Mouse (Mus musculus) hindbrain, embryonic 14.5 days (tissue): ENCODE results near the gene Sdhc. TPM values are rescaled to one million over a fixed set of nuclear protein-coding genes. Genes with fewer than 3 reads are reported as not detected.
A peak's percentile ranks its signal among the peaks of the same experiment; 100 is the strongest.

ENCODE experiments used
- ATAC-seq: fragments of 200-750 bp; cut with Nextera tagmentation; 2 replicates; pipeline ENCODE4 v1.8.0; 2017; ENCODE audit warnings: moderate number of reproducible peaks, mild to moderate bottlenecking, moderate TSS enrichment, moderate library complexity; ENCODE audit not compliant: low FRiP score
- DNase-seq: peaks from one replicate; pipeline ENCODE4 v3.0.0-alpha.2; 2015; ENCODE audit warnings: low spot score
- H3K27ac ChIP-seq: fragments of 300-500 bp; sonication (generic); 2 replicates; pipeline ENCODE4 v1.5.1; 2014; ENCODE audit warnings: mild to moderate bottlenecking, moderate library complexity
- H3K27me3 ChIP-seq: fragments of 300-500 bp; sonication (generic); 2 replicates; pipeline ENCODE4 v1.6.1; 2014; ENCODE audit warnings: mild to moderate bottlenecking, low read length, mixed read lengths; ENCODE audit not compliant: control insufficient read depth, insufficient read depth
- H3K36me3 ChIP-seq: fragments of 300-500 bp; sonication (generic); replicated peaks from 2 replicates; pipeline ENCODE4 v1.6.1; 2014; ENCODE audit not compliant: control insufficient read depth, insufficient read depth
- H3K4me1 ChIP-seq: fragments of 300-500 bp; sonication (generic); replicated peaks from 2 replicates; pipeline ENCODE4 v1.6.1; 2014; ENCODE audit warnings: antibody characterized with exemption, low read length, mixed read lengths; ENCODE audit not compliant: control insufficient read depth, insufficient read depth
- H3K4me2 ChIP-seq: fragments of 300-500 bp; sonication (generic); replicated peaks from 2 replicates; pipeline ENCODE4 v1.6.1; 2014; ENCODE audit warnings: mild to moderate bottlenecking, moderate library complexity
- H3K4me3 ChIP-seq: fragments of 300-500 bp; sonication (generic); replicated peaks from 2 replicates; pipeline ENCODE4 v1.5.1; 2014; ENCODE audit warnings: mild to moderate bottlenecking, low read length
- H3K9ac ChIP-seq: fragments of 300-500 bp; sonication (generic); 2 replicates; pipeline ENCODE4 v1.6.1; 2014
- H3K9me3 ChIP-seq: fragments of 300-500 bp; sonication (generic); 2 replicates; pipeline ENCODE4 v1.6.1; 2016; ENCODE audit warnings: low read length; ENCODE audit not compliant: control insufficient read depth
- WGBS: fragments of 180-500 bp; shearing (Covaris S2); extraction: QIAGEN DNeasy Blood & Tissue Kit; methylation state at CpG from one replicate; pipeline ENCODE4 v1.1.7; 2014; 5-methylcytosine and 5-hydroxymethylcytosine counted together
- polyA plus RNA-seq: library from polyadenylated mRNA; unstranded; fragments of >200 nt; fragmentation: Nextera tagmentation; extraction: Ambion mirVana; gene quantifications from 2 replicates; pipeline ENCODE4 v1.2.1, GENCODE M21; 2014

Gene Sdhc
- polyA plus RNA-seq, 1 experiment from 2014 or later = 314 TPM

- peak overlapping the region; percentile 54 for H3K9ac ChIP-seq
- no peaks in the 10 kb centered on the region for H3K36me3 ChIP-seq
- peak overlapping the region; percentile 43 for H3K4me3 ChIP-seq
- no peaks in the 10 kb centered on the region for H3K27me3 ChIP-seq
- ATAC-seq = peak; percentile 92
- peak overlapping the region; percentile 85 for H3K27ac ChIP-seq
- no peaks in the 10 kb centered on the region for H3K9me3 ChIP-seq
- peaks cover 5% of the 10 kb centered on the region; the same call in 1 of the 2 replicates for H3K4me1 ChIP-seq
- under 1% methylated on average over 38 of the region's 38 CpGs for WGBS
- H3K4me2 ChIP-seq = peak overlapping the region; percentile 81
- peak; percentile 99 for DNase-seq
Observed at GRCm38 (mm10) chr1:171111020-171111780, 39.2 kb downstream of the Sdhc start.

GRCm38 (mm10) chr1:171110659-171111019 lies 39.8 kb downstream of the Sdhc start:
- Histone ChIP-seq H3K9ac (peak overlapping the region; percentile 54), H3K27ac (peak overlapping the region; percentile 85), H3K36me3 (no peaks in the 10 kb centered on the region), H3K4me1 (peaks cover 5% of the 10 kb centered on the region; the same call in 1 of the 2 replicates), H3K27me3 (no peaks in the 10 kb centered on the region), H3K9me3 (no peaks in the 10 kb centered on the region), H3K4me3 (peak overlapping the region; percentile 43), H3K4me2 (peak overlapping the region; percentile 81)
- ATAC-seq (peak; percentile 64), DNase-seq (no peak)
- WGBS = 9% methylated on average over 15 of the region's 15 CpGs

- no peaks in the 10 kb centered on the region for H3K27me3 ChIP-seq
- no peaks in the 10 kb centered on the region for H3K9me3 ChIP-seq
- H3K9ac ChIP-seq = no peak overlapping the region
- H3K4me2 ChIP-seq = no peak overlapping the region
- ATAC-seq = no peak
- no peak overlapping the region for H3K27ac ChIP-seq
- H3K4me1 ChIP-seq = peaks cover 5% of the 10 kb centered on the region; the same call in 1 of the 2 replicates
- DNase-seq = no peak
- no peak overlapping the region for H3K4me3 ChIP-seq
- WGBS = 39% methylated on average over 9 of the region's 9 CpGs
- no peaks in the 10 kb centered on the region for H3K36me3 ChIP-seq
Observed at GRCm38 (mm10) chr1:171109620-171110019, 40.8 kb downstream of the Sdhc start.

- H3K9ac ChIP-seq = no peak overlapping the region
- no peak for DNase-seq
- H3K4me1 ChIP-seq = 0 out of 2 replicates have a peak, but pooled peaks cover 8% of the 10 kb centered on the region
- H3K27me3 ChIP-seq = no peaks in the 10 kb centered on the region
- 69% methylated on average over 6 of the region's 6 CpGs for WGBS
- no peaks in the 10 kb centered on the region for H3K9me3 ChIP-seq
- no peak overlapping the region for H3K4me3 ChIP-seq
- no peak overlapping the region for H3K27ac ChIP-seq
- H3K4me2 ChIP-seq = no peak overlapping the region
- no peaks in the 10 kb centered on the region for H3K36me3 ChIP-seq
- ATAC-seq = no peak
Observed at GRCm38 (mm10) chr1:171105226-171105625, 45.2 kb downstream of the Sdhc start.

- Histone ChIP-seq H3K27me3 (no peaks in the 10 kb centered on the region), H3K4me2 (peak overlapping the region; percentile 56), H3K4me3 (peak overlapping the region; percentile 68), H3K27ac (no peak overlapping the region; the same call in 1 of the 2 replicates), H3K9ac (0 out of 2 replicates have a peak overlapping the region, but pooled peaks have one; percentile 38), H3K36me3 (no peaks in the 10 kb centered on the region), H3K9me3 (no peaks in the 10 kb centered on the region), H3K4me1 (0 out of 2 replicates have a peak, but pooled peaks cover 6% of the 10 kb centered on the region)
- ATAC-seq = no peak
- peak; percentile 44 for DNase-seq
- WGBS = 10% methylated on average over 10 of the region's 10 CpGs
Observed at GRCm38 (mm10) chr1:171103179-171103840, 47.1 kb downstream of the Sdhc start.

- H3K9me3 ChIP-seq = no peaks in the 10 kb centered on the region
- H3K27me3 ChIP-seq = no peaks in the 10 kb centered on the region
- peak; percentile 98 for DNase-seq
- H3K4me2 ChIP-seq = peak overlapping the region; percentile 56
- peak overlapping the region; percentile 68 for H3K4me3 ChIP-seq
- no peaks in the 10 kb centered on the region for H3K36me3 ChIP-seq
- H3K4me1 ChIP-seq = 0 out of 2 replicates have a peak, but pooled peaks cover 6% of the 10 kb centered on the region
- peak overlapping the region; percentile 80 for H3K9ac ChIP-seq
- peak; percentile 96 for ATAC-seq
- WGBS = under 1% methylated on average over 35 of the region's 35 CpGs
- H3K27ac ChIP-seq = peak overlapping the region; percentile 86
Observed at GRCm38 (mm10) chr1:171102547-171103177, 47.7 kb downstream of the Sdhc start.

- DNase-seq (peak; percentile 95), ATAC-seq (peak; percentile 89)
- H3K36me3 ChIP-seq = no peaks in the 10 kb centered on the region
- peak overlapping the region; percentile 86 for H3K27ac ChIP-seq
- peak overlapping the region; percentile 56 for H3K4me2 ChIP-seq
- H3K9ac ChIP-seq = peak overlapping the region; percentile 80
- peak overlapping the region; percentile 68 for H3K4me3 ChIP-seq
- H3K4me1 ChIP-seq = 0 out of 2 replicates have a peak, but pooled peaks cover 6% of the 10 kb centered on the region
- under 1% methylated on average over 40 of the region's 40 CpGs for WGBS
- H3K9me3 ChIP-seq = no peaks in the 10 kb centered on the region
- H3K27me3 ChIP-seq = no peaks in the 10 kb centered on the region
Observed at GRCm38 (mm10) chr1:171101733-171102546, 48.5 kb downstream of the Sdhc start.

GRCm38 (mm10) chr1:171101033-171101432 lies 49.4 kb downstream of the Sdhc start:
- no peak overlapping the region for H3K4me2 ChIP-seq

More at GRCm38 (mm10) chr1:171101033-171101432, 49.4 kb downstream of the Sdhc start:
- H3K9ac ChIP-seq = no peak overlapping the region
- H3K4me3 ChIP-seq = no peak overlapping the region
- no peaks in the 10 kb centered on the region for H3K27me3 ChIP-seq
- ATAC-seq = no peak
- H3K4me1 ChIP-seq = 0 out of 2 replicates have a peak, but pooled peaks cover 6% of the 10 kb centered on the region
- no peak overlapping the region for H3K27ac ChIP-seq
- no peaks in the 10 kb centered on the region for H3K9me3 ChIP-seq
- no peak for DNase-seq
- no peaks in the 10 kb centered on the region for H3K36me3 ChIP-seq
- 51% methylated on average over 2 of the region's 2 CpGs for WGBS
